Mouse (Mus musculus) left cerebral cortex, adult 2 months (tissue): ENCODE measurements around the gene Tmem220. TPM values are rescaled to one million over a fixed set of nuclear protein-coding genes. Genes with fewer than 3 reads are reported as not detected.

ENCODE experiments used
- DNase-seq, 2 experiments: peaks; one replicate each; pipeline ENCODE4 v3.0.0; 2021 to 2022; ENCODE audit warnings: low spot score in 2 of 2, mixed read lengths in 1 of 2; ENCODE audit errors: extremely low spot score in 1 of 2
- H3K27ac ChIP-seq: fragments of 200-600 bp; 2 replicates; pipeline ENCODE4 v1.8.1; 2022
- H3K4me3 ChIP-seq: fragments of 200-600 bp; 2 replicates; pipeline ENCODE4 v1.8.1; 2022
- CTCF ChIP-seq: fragments of 200-600 bp; IDR thresholded peaks from 2 replicates; pipeline ENCODE4 v1.8.1; 2022; ENCODE audit warnings: antibody characterized with exemption, mild to moderate bottlenecking, moderate library complexity
- intact Hi-C: fragments of 180-260 bp; cut with DNase I; formaldehyde crosslinking; loops from one replicate; pipeline ENCODE4 v1.15.1; 2025
- total RNA-seq, 2 experiments: library from RNA; stranded (reverse); gene quantifications; 2 replicates each; pipeline ENCODE4 v1.2.3; 2021

Tmem220 gene
- total RNA-seq, 2 experiments from 2014 or later = 0.56 to 0.79 TPM

DNA sequence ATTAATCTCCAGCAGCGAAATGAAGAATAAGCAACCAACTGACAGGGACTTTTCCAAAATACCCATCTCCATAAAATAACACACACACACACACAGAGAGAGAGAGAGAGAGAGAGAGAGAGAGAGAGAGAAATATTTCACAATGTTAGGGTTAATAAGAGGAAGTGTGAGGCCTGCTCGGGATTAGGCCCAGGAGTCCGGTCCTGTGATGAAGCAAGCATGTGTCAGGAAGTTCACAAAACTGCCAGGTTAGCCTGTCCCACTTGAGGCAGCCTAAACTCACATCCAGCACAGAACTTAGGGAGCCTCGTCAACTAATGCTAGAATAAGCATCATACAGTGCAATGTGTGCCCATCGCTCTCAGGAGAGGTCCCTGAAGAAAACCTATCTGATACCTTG lies 22.2 kb downstream of the Tmem220 start:
- H3K4me3 ChIP-seq = no peak overlapping the region
- TF ChIP-seq CTCF = no peak
- H3K27ac ChIP-seq = no peak overlapping the region
- DNase-seq = no peak
- intact Hi-C loops = no loop called here

GRCm38 (mm10) chr11:67048496-67048895 lies 23.5 kb downstream of the Tmem220 start:
- DNase-seq = no peak
- H3K27ac ChIP-seq = no peak overlapping the region
- intact Hi-C loops = no loop called here
- no peak overlapping the region for H3K4me3 ChIP-seq
- TF ChIP-seq CTCF = no peak

GRCm38 (mm10) chr11:67049256-67049655 lies 24.3 kb downstream of the Tmem220 start:
- no peak overlapping the region for H3K4me3 ChIP-seq
- H3K27ac ChIP-seq = no peak overlapping the region
- no peak; the same call in 1 of the 2 replicates for TF ChIP-seq CTCF
- DNase-seq = no peak
- intact Hi-C loops = no loop called here

DNA sequence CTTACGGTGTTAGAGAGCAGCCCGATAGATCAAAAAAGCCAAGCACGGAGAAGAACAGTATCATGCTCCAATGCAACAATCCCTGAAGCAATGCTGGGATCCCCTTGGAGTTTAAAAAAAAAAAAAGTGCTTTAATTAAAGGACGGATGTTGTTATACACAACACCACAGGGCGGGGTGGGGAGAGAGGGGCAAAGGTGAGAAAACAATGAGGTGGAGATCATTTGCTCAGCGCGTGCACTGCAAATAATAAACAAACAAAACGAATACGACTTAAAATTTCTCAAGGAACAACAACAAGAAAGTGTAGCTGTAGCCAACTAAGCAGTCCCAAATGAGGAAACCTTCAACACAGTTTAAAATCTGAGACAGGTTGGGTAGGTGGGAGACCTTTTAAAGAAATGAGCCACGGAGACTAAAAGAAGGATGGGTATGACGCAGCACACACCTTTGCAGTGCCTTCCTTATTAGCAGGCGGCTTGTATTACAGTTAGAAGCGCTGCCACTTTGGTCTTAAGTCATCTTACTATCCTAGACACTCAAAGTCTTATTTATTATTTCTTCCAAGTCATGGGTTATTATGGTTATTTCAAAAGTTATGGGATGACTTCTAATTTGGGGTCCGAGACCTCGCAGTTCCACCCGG lies 26.8 kb downstream of the Tmem220 start:
- intact Hi-C loops = no loop called here
- Histone ChIP-seq H3K27ac (peak overlapping the region; percentile 53), H3K4me3 (peak overlapping the region; percentile 86)
- DNase-seq = no peak
- TF ChIP-seq CTCF = no peak

DNA sequence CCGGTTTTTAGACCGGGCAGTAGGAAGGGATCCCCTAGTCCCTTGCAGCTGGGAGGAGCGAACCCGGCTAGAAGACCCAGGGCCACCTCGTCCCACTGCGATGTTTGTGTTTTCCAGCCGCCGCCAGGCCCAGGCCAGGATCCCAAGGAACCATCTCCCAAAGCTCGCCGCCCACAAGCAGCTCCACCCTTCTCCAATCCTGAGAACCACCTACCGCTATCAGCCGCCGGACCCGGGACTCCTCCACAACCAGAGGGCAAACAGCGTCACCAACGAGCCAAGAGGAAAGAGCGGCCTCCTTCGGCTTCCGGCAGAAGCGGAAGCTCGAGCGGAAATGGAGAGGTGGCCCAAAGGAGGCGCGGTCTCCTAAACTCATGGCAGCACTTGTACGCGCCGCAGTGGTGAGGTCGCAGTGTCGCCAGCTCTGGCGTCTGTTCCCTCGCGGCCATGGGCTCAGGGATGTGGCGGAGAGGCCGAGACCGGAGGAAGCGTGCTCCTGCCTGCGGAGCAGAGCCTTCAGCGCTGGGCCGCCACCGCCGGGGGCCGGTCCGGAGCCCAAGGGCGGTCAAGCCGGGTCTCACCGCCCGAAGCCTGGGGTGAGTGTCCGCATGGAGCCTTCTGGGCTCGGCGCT lies 27.5 kb downstream of the Tmem220 start, which contains the start of the genes Adprm and Sco1:
Adprm (minus strand) TSS at position 274 of the 632 bp plus-strand sequence.
Sco1 (plus strand) TSS at position 350 of the 632 bp plus-strand sequence.
- Histone ChIP-seq H3K4me3 (peak within 1 kb of the TSS; percentile 86), H3K27ac (peak within 1 kb of the TSS; percentile 53)
- intact Hi-C loops = no loop called here
- peak; percentile 84 to 89 for DNase-seq
- TF ChIP-seq CTCF = peak; percentile 46

DNA sequence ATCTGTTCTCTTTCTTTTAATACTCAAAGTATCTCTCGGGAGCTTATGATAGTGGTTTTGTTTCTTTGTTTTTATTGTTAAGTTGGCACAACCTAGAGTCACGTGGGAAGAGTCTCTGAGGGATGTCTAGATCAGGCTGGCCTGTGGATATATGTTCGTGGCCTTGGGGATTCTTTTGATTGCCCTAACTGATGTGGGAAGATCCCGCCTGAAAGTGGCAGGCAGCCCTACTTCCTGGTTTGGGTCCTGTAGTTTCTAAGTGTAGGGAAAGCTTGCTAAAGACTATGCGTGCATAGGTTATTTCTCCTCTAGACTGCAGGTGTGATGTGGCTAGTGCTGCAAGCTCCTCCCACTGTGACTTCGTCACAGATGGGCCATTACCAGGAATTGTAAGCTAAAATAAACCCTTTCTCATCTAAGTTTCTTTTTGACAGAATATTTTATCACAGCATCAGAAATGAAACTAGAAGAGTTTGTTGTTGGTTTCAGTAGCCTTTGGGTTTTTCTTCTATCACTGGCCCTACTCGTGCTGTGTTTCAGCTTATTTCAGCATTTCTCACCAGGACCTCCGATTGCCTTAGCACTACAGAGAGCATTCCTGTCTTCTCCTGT lies 29.9 kb downstream of the Tmem220 start:
- intact Hi-C loops = no loop called here
- H3K4me3 ChIP-seq = no peak overlapping the region
- no peak for TF ChIP-seq CTCF
- no peak overlapping the region for H3K27ac ChIP-seq
- DNase-seq = no peak

DNA sequence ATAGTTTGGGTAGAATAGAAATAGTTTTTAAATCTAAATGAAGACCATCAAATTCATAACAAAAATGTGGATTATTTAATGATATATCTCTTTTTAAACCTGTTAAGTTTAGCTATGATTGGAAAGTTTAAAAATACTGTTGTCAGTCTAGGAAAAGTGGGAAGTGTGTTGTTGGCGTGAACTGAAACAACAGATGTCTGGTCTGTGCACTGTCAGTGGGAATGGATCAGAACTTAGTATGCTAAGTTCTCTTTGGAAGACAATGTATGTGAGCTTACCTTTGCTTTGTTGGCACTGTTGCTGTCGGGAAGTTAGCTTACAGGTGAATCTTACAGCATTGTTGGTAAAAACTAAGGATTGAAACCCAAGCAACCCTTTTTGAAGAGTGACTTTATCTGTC lies 36.4 kb downstream of the Tmem220 start:
- Histone ChIP-seq H3K4me3 (no peak overlapping the region), H3K27ac (peak overlapping the region; percentile 38; the same call in 1 of the 2 replicates)
- no peak for DNase-seq
- no peak for TF ChIP-seq CTCF
- intact Hi-C loops = no loop called here

DNA sequence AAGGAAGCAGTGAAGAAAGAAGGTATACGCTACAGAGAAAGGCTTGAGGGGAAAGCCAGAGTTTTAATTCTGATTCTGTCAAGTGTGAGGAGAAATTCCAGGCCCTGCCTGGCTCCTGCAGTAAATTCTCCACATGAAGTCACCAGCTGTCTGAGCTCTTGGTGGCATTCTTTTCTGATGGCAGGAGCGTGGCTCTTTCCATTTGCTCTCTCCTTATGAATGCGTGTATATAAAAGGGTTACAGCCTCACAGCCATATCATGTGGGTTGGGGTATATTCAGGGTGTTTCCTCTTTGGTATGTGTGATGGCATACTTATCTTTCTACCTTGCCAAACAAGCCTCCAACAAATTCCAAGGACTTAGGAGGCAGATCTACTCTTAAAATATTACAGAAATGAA lies 37.8 kb downstream of the Tmem220 start:
- no peak overlapping the region for H3K4me3 ChIP-seq
- intact Hi-C loops = no loop called here
- no peak for DNase-seq
- no peak overlapping the region; the same call in 1 of the 2 replicates for H3K27ac ChIP-seq
- no peak for TF ChIP-seq CTCF

DNA sequence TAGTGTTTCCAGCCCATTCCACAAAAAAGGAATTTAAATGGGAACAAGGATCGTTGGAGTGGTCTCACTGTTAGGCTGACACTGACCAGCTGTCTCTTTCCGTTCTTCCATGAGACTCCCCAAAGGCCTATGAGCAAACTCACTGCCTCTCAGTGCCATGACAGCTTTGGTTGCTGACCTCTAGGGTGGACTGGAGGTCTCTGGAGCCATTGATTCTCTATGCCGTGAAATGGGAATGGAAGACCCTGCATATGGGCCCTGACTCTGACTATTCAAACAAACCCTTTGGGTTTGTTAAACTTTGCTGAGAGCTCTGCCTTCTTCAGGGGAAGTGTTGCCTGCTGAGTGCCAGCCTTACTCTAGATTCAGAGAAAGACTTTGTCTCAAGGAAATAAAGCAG lies 42.8 kb downstream of the Tmem220 start:
- intact Hi-C loops = no loop called here
- no peak overlapping the region for H3K27ac ChIP-seq
- no peak for DNase-seq
- TF ChIP-seq CTCF = no peak
- H3K4me3 ChIP-seq = no peak overlapping the region

DNA sequence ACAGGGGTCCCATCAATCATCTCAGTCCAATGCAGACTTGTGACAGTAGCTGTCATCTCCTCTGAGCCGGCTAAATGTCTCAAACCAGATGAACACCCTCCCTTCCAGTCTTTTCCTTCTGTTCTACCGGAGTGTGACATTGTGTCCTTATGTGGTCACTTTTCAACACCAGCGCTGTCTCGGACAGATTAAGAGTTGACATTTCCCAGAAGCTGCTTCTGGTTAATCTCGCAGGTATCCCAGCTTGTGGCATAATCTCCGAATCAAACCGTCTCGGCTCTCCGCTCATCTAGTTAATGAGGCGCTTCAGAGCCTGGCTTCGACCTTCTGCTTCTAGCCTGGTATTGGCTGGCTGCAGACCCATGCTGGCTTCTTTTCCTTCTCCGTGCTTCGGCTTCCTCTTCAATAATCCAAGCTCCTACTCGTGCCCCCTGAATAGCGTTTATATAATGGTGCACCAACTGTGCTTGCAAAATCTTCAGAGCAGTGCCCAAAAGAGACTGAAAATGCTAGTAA lies 47.7 kb downstream of the Tmem220 start:
- intact Hi-C loops = no loop called here
- no peak for DNase-seq

DNA sequence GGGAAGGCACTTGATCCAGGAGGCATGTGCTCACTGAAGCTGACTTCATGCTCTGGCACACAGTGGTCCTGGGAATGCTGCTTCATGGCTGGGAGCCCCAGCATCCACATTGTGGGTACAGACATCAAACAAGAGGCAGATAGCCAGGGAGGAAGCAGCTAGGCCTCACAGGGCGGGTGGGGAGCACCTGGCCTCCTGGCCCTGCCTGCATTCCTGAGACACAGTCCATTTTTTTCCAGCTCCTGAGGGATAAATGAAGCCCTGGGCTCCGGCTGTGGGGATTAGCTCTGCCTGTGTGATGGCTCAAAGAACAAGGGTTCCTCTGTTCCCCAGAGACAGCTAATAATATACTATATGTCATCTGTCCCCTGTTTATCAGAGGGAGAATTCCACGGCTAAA lies 50.1 kb downstream of the Tmem220 start:
- Histone ChIP-seq H3K4me3 (no peak overlapping the region), H3K27ac (no peak overlapping the region)
- no peak for DNase-seq
- no peak for TF ChIP-seq CTCF
- intact Hi-C loops = no loop called here

More for the DNA sequence above, 47.7 kb downstream of the Tmem220 start:
- no peak overlapping the region for H3K27ac ChIP-seq
- H3K4me3 ChIP-seq = no peak overlapping the region
- TF ChIP-seq CTCF = no peak

DNA sequence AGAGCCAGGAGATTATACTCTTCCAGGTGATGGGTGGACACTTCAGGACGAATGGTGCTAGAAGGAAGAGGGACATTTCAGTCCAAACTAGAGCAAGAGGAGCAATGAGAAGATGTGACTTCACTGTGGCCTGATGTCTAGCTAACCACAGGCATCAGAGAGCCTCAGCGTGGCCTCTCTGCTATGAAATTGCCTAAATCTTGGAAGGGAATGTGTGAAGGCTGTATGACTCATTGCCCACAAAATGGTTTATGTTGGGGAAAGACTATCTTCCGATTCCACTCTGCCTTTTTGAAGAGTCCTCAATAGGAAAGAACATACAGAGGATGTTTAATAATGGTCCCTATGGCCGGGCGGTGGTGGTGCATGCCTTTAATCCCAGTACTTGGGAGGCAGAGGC lies 51.8 kb downstream of the Tmem220 start:
- no peak overlapping the region for H3K27ac ChIP-seq
- no peak for TF ChIP-seq CTCF
- H3K4me3 ChIP-seq = no peak overlapping the region
- intact Hi-C loops = no loop called here
- DNase-seq = no peak
